Mouse (Mus musculus) embryonic facial prominence, embryonic 14.5 days (tissue): ENCODE measurements around the gene Cbarp. TPM values are rescaled to one million over a fixed set of nuclear protein-coding genes. Genes with fewer than 3 reads are reported as not detected.

Experiments used
- ATAC-seq: fragments of 200-750 bp; cut with Nextera tagmentation; 2 replicates; pipeline ENCODE4 v1.8.0; 2017; ENCODE audit warnings: low read depth, moderate number of reproducible peaks, moderate TSS enrichment
- DNase-seq: peaks from one replicate; pipeline ENCODE4 v3.0.0-alpha.2; 2015; ENCODE audit warnings: low spot score
- H3K27ac ChIP-seq: fragments of 300-500 bp; sonication (generic); replicated peaks from 2 replicates; pipeline ENCODE4 v1.5.1; 2014; ENCODE audit warnings: low read depth, mild to moderate bottlenecking, low read length, moderate library complexity
- H3K27me3 ChIP-seq: fragments of 300-500 bp; sonication (generic); replicated peaks from 2 replicates; pipeline ENCODE4 v1.6.1; 2014; ENCODE audit warnings: low read length; ENCODE audit not compliant: control insufficient read depth, insufficient read depth
- H3K36me3 ChIP-seq: fragments of 300-500 bp; sonication (generic); 2 replicates; pipeline ENCODE4 v1.6.1; 2014; ENCODE audit warnings: low read length, mixed read lengths; ENCODE audit not compliant: control insufficient read depth, insufficient read depth
- H3K4me1 ChIP-seq: fragments of 300-500 bp; sonication (generic); 2 replicates; pipeline ENCODE4 v1.6.1; 2014; ENCODE audit warnings: antibody characterized with exemption, low read length; ENCODE audit not compliant: control insufficient read depth, insufficient read depth
- H3K4me2 ChIP-seq: fragments of 300-500 bp; sonication (generic); 2 replicates; pipeline ENCODE4 v1.6.1; 2014; ENCODE audit warnings: low read depth, mild to moderate bottlenecking, low read length, moderate library complexity, mixed read lengths
- H3K4me3 ChIP-seq: fragments of 300-500 bp; sonication (generic); 2 replicates; pipeline ENCODE4 v1.5.1; 2014; ENCODE audit warnings: low read depth, mild to moderate bottlenecking, low read length
- H3K9ac ChIP-seq: fragments of 300-500 bp; sonication (generic); 2 replicates; pipeline ENCODE4 v1.6.1; 2014; ENCODE audit warnings: low read depth, mild to moderate bottlenecking, low read length, moderate library complexity, mixed read lengths
- H3K9me3 ChIP-seq: fragments of 300-500 bp; sonication (generic); 2 replicates; pipeline ENCODE4 v1.6.1; 2016; ENCODE audit warnings: low read length; ENCODE audit not compliant: control insufficient read depth
- WGBS: fragments of 180-500 bp; shearing (Covaris S2); extraction: QIAGEN DNeasy Blood & Tissue Kit; methylation state at CpG from one replicate; pipeline ENCODE4 v1.1.7; 2014; 5-methylcytosine and 5-hydroxymethylcytosine counted together
- polyA plus RNA-seq: library from polyadenylated mRNA; unstranded; fragments of >200 nt; fragmentation: Nextera tagmentation; extraction: Ambion mirVana; gene quantifications from 2 replicates; pipeline ENCODE4 v1.2.1, GENCODE M21; 2014

The Cbarp gene
- polyA plus RNA-seq, 1 experiment from 2014 or later: 7.3 TPM

- DNase-seq (peak; percentile 72), ATAC-seq (peak; percentile 69)
- Histone ChIP-seq H3K27ac (peak overlapping the region; percentile 70; the same call in 1 of the 2 replicates), H3K4me2 (peak overlapping the region; percentile 27; the same call in 1 of the 2 replicates), H3K27me3 (no peaks in the 10 kb centered on the region), H3K4me1 (peaks cover 20% of the 10 kb centered on the region), H3K4me3 (no peak overlapping the region), H3K9ac (peak overlapping the region; percentile 22; the same call in 1 of the 2 replicates), H3K36me3 (no peaks in the 10 kb centered on the region), H3K9me3 (no peaks in the 10 kb centered on the region)
- 31% methylated on average over 3 of the region's 7 CpGs for WGBS
Measured at GRCm38 (mm10) chr10:80097275-80097674, 43.4 kb downstream of the Cbarp start.

- 0 out of 2 replicates have a peak overlapping the region, but pooled peaks have one; percentile 21 for H3K9ac ChIP-seq
- H3K27ac ChIP-seq: no peak overlapping the region
- WGBS: 84% methylated on average over 5 of the region's 5 CpGs
Measured at GRCm38 (mm10) chr10:80095547-80095946, 45.1 kb downstream of the Cbarp start.

GRCm38 (mm10) chr10:80094684-80095083 lies 46.0 kb downstream of the Cbarp start:
- Histone ChIP-seq H3K9me3 (no peaks in the 10 kb centered on the region), H3K27ac (no peak overlapping the region), H3K4me1 (peaks cover 12% of the 10 kb centered on the region), H3K9ac (no peak overlapping the region), H3K36me3 (no peaks in the 10 kb centered on the region), H3K4me2 (no peak overlapping the region), H3K27me3 (no peaks in the 10 kb centered on the region), H3K4me3 (no peak overlapping the region)
- ATAC-seq: no peak
- WGBS: 72% methylated on average over 3 of the region's 3 CpGs
- no peak for DNase-seq

More at GRCm38 (mm10) chr10:80095547-80095946, 45.1 kb downstream of the Cbarp start:
- no peak overlapping the region for H3K4me3 ChIP-seq
- DNase-seq (no peak), ATAC-seq (no peak)
- no peaks in the 10 kb centered on the region for H3K27me3 ChIP-seq
- no peaks in the 10 kb centered on the region for H3K36me3 ChIP-seq
- H3K9me3 ChIP-seq: no peaks in the 10 kb centered on the region
- no peak overlapping the region for H3K4me2 ChIP-seq
- peaks cover 12% of the 10 kb centered on the region for H3K4me1 ChIP-seq

GRCm38 (mm10) chr10:80094085-80094484 lies 46.5 kb downstream of the Cbarp start:
- H3K36me3 ChIP-seq: no peaks in the 10 kb centered on the region
- no peak overlapping the region for H3K4me2 ChIP-seq
- DNase-seq (no peak), ATAC-seq (no peak)
- H3K9ac ChIP-seq: no peak overlapping the region
- H3K27ac ChIP-seq: no peak overlapping the region
- H3K4me3 ChIP-seq: no peak overlapping the region
- H3K9me3 ChIP-seq: no peaks in the 10 kb centered on the region
- H3K27me3 ChIP-seq: no peaks in the 10 kb centered on the region
- H3K4me1 ChIP-seq: peaks cover 12% of the 10 kb centered on the region
- 94% methylated on average over 6 of the region's 6 CpGs for WGBS

GRCm38 (mm10) chr10:80092690-80093089 lies 47.9 kb downstream of the Cbarp start:
- no peaks in the 10 kb centered on the region for H3K36me3 ChIP-seq
- H3K4me2 ChIP-seq: no peak overlapping the region
- no peak for DNase-seq
- WGBS: 89% methylated on average over 5 of the region's 5 CpGs
- no peak for ATAC-seq
- peaks cover 11% of the 10 kb centered on the region for H3K4me1 ChIP-seq
- no peak overlapping the region for H3K4me3 ChIP-seq
- no peaks in the 10 kb centered on the region for H3K9me3 ChIP-seq
- H3K9ac ChIP-seq: no peak overlapping the region
- H3K27ac ChIP-seq: no peak overlapping the region
- no peaks in the 10 kb centered on the region for H3K27me3 ChIP-seq

- Histone ChIP-seq H3K9me3 (no peaks in the 10 kb centered on the region), H3K27ac (no peak overlapping the region), H3K36me3 (no peaks in the 10 kb centered on the region), H3K4me1 (no peaks in the 10 kb centered on the region), H3K4me2 (no peak overlapping the region), H3K4me3 (no peak overlapping the region), H3K9ac (no peak overlapping the region), H3K27me3 (no peaks in the 10 kb centered on the region)
- peak; percentile 23; the same call in 1 of the 2 replicates for ATAC-seq
- no peak for DNase-seq
- 93% methylated on average over 6 of the region's 6 CpGs for WGBS
Measured at GRCm38 (mm10) chr10:80091527-80091926, 49.1 kb downstream of the Cbarp start.

- ATAC-seq: no peak
Measured at GRCm38 (mm10) chr10:80089146-80089545, 51.5 kb downstream of the Cbarp start.

GRCm38 (mm10) chr10:80087483-80087882 lies 53.2 kb downstream of the Cbarp start:
- Histone ChIP-seq H3K4me1 (no peaks in the 10 kb centered on the region), H3K36me3 (peaks cover 26% of the 10 kb centered on the region), H3K9me3 (no peaks in the 10 kb centered on the region), H3K4me3 (no peak overlapping the region), H3K4me2 (no peak overlapping the region), H3K9ac (no peak overlapping the region), H3K27me3 (no peaks in the 10 kb centered on the region), H3K27ac (no peak overlapping the region)
- no peak for ATAC-seq
- WGBS: 92% methylated on average over 8 of the region's 8 CpGs
- DNase-seq: no peak

More at GRCm38 (mm10) chr10:80089146-80089545, 51.5 kb downstream of the Cbarp start:
- Histone ChIP-seq H3K9ac (no peak overlapping the region), H3K9me3 (no peaks in the 10 kb centered on the region), H3K4me1 (no peaks in the 10 kb centered on the region), H3K4me2 (no peak overlapping the region), H3K4me3 (no peak overlapping the region), H3K27ac (no peak overlapping the region), H3K27me3 (no peaks in the 10 kb centered on the region), H3K36me3 (peaks cover 9% of the 10 kb centered on the region)
- WGBS: 57% methylated on average over 4 of the region's 4 CpGs
- no peak for DNase-seq

- Histone ChIP-seq H3K4me1 (no peaks in the 10 kb centered on the region), H3K9ac (no peak overlapping the region), H3K27ac (no peak overlapping the region), H3K27me3 (no peaks in the 10 kb centered on the region), H3K36me3 (peaks cover 32% of the 10 kb centered on the region), H3K4me3 (no peak overlapping the region), H3K4me2 (no peak overlapping the region), H3K9me3 (no peaks in the 10 kb centered on the region)
- WGBS: 51% methylated on average over 3 of the region's 3 CpGs
- no peak for ATAC-seq
- no peak for DNase-seq
Measured at GRCm38 (mm10) chr10:80086847-80087246, 53.8 kb downstream of the Cbarp start.
